ENCODE assay signal across 29 mouse cellular contexts in genomic region chr6:84863816-84864375, GRCm38 (mm10).
DNase-seq lines count a peak whose midpoint lies in the region; TF ChIP-seq lines count a peak whose summit lies in the region.
"Had no signal": no experiment of that assay in that cellular context is flagged by ENCODE, and none has a peak within 500 bp of the region (broad histone marks: within the 10 kb centered on the region; RNA-seq: fewer than 3 reads in every experiment).

No protein-coding gene starts in this region.

- H3K27me3 ChIP-seq in limb, embryonic 10.5 days (ENCODE audit: low read depth, poor library complexity, severe bottlenecking) = no peaks in the 10 kb centered on the region
- H3K27me3 ChIP-seq: CH12.LX; heart, embryonic 12.5 days; liver, embryonic 12.5 days; megakaryocyte, embryonic 14.5 days; midbrain, embryonic 13.5 days; stomach, embryonic 15.5 days had no signal

- 100% methylated on average over 1 of the region's 1 CpGs for WGBS in limb, embryonic 10.5 days

- no peak overlapping the region for H3K4me3 ChIP-seq in gastrocnemius, adult 2 months
- H3K4me3 ChIP-seq in limb, embryonic 10.5 days = no peak overlapping the region
- H3K4me3 ChIP-seq: forebrain, embryonic 10.5 days; heart, embryonic 12.5 days; liver, embryonic 12.5 days; megakaryocyte, embryonic 14.5 days; midbrain, embryonic 13.5 days; stomach, embryonic 15.5 days had no signal

- peak; percentile 17 for DNase-seq in gastrocnemius, adult 2 months
- no peak for DNase-seq in gastrocnemius, adult 8-10 months (ENCODE audit: low spot score in 2 of 2)
- DNase-seq in NIH3T3 (ENCODE audit: low read depth) = peak; percentile 47
- peak; percentile 11 for DNase-seq in adrenal gland, postnatal 14 days
- DNase-seq in limb, embryonic 10.5 days (ENCODE audit: low spot score) = no peak
- no peak for DNase-seq in spleen, postnatal 36 days (ENCODE audit: low spot score in 2 of 2)
- no peak for DNase-seq in heart, postnatal 4 days
- DNase-seq: B cell, adult 2 months; cerebellum, adult 11 months; cerebellum, adult 9-10 months; cerebellum, postnatal 36 days; gastrocnemius, postnatal 25 days; heart, adult 18-20 months; kidney, adult 18-20 months; kidney, postnatal 4 days; liver, postnatal 0 days; lung, postnatal 36 days; retina, postnatal 1 day; right cerebral cortex, postnatal 14 days; thymus, postnatal 14 days had no signal

- peaks cover 36% of the 10 kb centered on the region for H3K4me1 ChIP-seq in limb, embryonic 10.5 days
- H3K4me1 ChIP-seq: liver, embryonic 12.5 days; stomach, embryonic 15.5 days had no signal

- H3K36me3 ChIP-seq in limb, embryonic 10.5 days = no peaks in the 10 kb centered on the region
- H3K36me3 ChIP-seq: forebrain, embryonic 10.5 days; heart, embryonic 12.5 days; liver, embryonic 12.5 days; midbrain, embryonic 13.5 days; stomach, embryonic 15.5 days had no signal

- TF ChIP-seq CTCF in gastrocnemius, adult 2 months (IDR thresholded peaks at IDR 0.05) = no peak

- H3K27ac ChIP-seq in gastrocnemius, adult 2 months = no peak overlapping the region
- peak overlapping the region; percentile 30; the same call in 1 of the 2 replicates for H3K27ac ChIP-seq in limb, embryonic 10.5 days
- H3K27ac ChIP-seq: forebrain, embryonic 10.5 days; hindbrain, embryonic 14.5 days; kidney, postnatal 0 days; liver, embryonic 12.5 days; midbrain, embryonic 13.5 days; stomach, embryonic 15.5 days had no signal

- H3K9me3 ChIP-seq in limb, embryonic 10.5 days (replicated peaks) = no peaks in the 10 kb centered on the region
- H3K9me3 ChIP-seq: forebrain, embryonic 10.5 days; heart, embryonic 12.5 days; liver, embryonic 12.5 days; megakaryocyte, embryonic 14.5 days; midbrain, embryonic 13.5 days; stomach, embryonic 15.5 days had no signal

- intact Hi-C loops in gastrocnemius, adult 2 months (cut with DNase I) = no loop called here

Comparison
In these comparisons a context has a peak if more than half of its experiments do, and no peak if none do; other contexts are left out.
1. DNase-seq: peak in gastrocnemius, adult 2 months (single experiment), NIH3T3 (single experiment) and adrenal gland, postnatal 14 days (single experiment); none in gastrocnemius, adult 8-10 months (0 of 2), limb, embryonic 10.5 days (single experiment), spleen, postnatal 36 days (0 of 2) and heart, postnatal 4 days (single experiment).